Mouse (Mus musculus): Measurements from ENCODE around the gene Hist1h1e.
A peak's percentile ranks its signal among the peaks of the same experiment; 100 is the strongest.

Hist1h1e gene

GRCm38 (mm10) chr13:23622175-23622671 lies at the start of gene Hist1h1e:
Gene Hist1h1e (minus strand): TSS chr13:23622558.
- peak; percentile 88 for DNase-seq

- DNase-seq: no peak
Observed at GRCm38 (mm10) chr13:23662536-23662935, 40.2 kb upstream of the Hist1h1e start.

GRCm38 (mm10) chr13:23659636-23660366 lies 37.4 kb upstream of the Hist1h1e start:
- no peak for DNase-seq

- DNase-seq: no peak
Observed at GRCm38 (mm10) chr13:23630653-23631052, 8.3 kb upstream of the Hist1h1e start.

- no peak for DNase-seq
Observed at GRCm38 (mm10) chr13:23622861-23623450, 598 bp upstream of the Hist1h1e start.

- DNase-seq: peak; percentile 70
Observed at GRCm38 (mm10) chr13:23621532-23622174, 705 bp downstream of the Hist1h1e start.

- peak; percentile 76 for DNase-seq
Observed at GRCm38 (mm10) chr13:23620733-23621531, 1.4 kb downstream of the Hist1h1e start, which contains the start of gene Hist1h2be. Gene Hist1h2be (minus strand): TSS chr13:23621124.

GRCm38 (mm10) chr13:23620056-23620732 lies 2.2 kb downstream of the Hist1h1e start:
- DNase-seq: no peak

GRCm38 (mm10) chr13:23611638-23612037 lies 10.7 kb downstream of the Hist1h1e start:
- DNase-seq: no peak

- no peak for DNase-seq
Observed at GRCm38 (mm10) chr13:23610393-23610792, 12.0 kb downstream of the Hist1h1e start.

GRCm38 (mm10) chr13:23609844-23610243 lies 12.5 kb downstream of the Hist1h1e start:
- no peak for DNase-seq

GRCm38 (mm10) chr13:23609209-23609608 lies 13.1 kb downstream of the Hist1h1e start:
- DNase-seq: no peak

- DNase-seq: no peak
Observed at GRCm38 (mm10) chr13:23605052-23605451, 17.3 kb downstream of the Hist1h1e start.

- no peak for DNase-seq
Observed at GRCm38 (mm10) chr13:23604452-23604851, 17.9 kb downstream of the Hist1h1e start.

- no peak for DNase-seq
Observed at GRCm38 (mm10) chr13:23603182-23603699, 19.1 kb downstream of the Hist1h1e start.

- DNase-seq: peak; percentile 74
Observed at GRCm38 (mm10) chr13:23597957-23598356, 24.4 kb downstream of the Hist1h1e start.

- no peak for DNase-seq
Observed at GRCm38 (mm10) chr13:23595622-23596372, 26.6 kb downstream of the Hist1h1e start.

GRCm38 (mm10) chr13:23595185-23595584 lies 27.2 kb downstream of the Hist1h1e start:
- no peak for DNase-seq

GRCm38 (mm10) chr13:23593051-23593770 lies 29.1 kb downstream of the Hist1h1e start:
- DNase-seq: no peak

- no peak for DNase-seq
Observed at GRCm38 (mm10) chr13:23592614-23593013, 29.7 kb downstream of the Hist1h1e start.

Measured in kidney, adult 18-20 months (tissue).